Mouse (Mus musculus) forelimb bud, embryonic 11.5 days (tissue): ENCODE results near the gene Fgf15.

ENCODE experiments used
- DNase-seq: peaks from one replicate; pipeline ENCODE4 v3.0.0-alpha.2; 2012; ENCODE audit warnings: low read depth, low spot score

The Fgf15 gene

DNA sequence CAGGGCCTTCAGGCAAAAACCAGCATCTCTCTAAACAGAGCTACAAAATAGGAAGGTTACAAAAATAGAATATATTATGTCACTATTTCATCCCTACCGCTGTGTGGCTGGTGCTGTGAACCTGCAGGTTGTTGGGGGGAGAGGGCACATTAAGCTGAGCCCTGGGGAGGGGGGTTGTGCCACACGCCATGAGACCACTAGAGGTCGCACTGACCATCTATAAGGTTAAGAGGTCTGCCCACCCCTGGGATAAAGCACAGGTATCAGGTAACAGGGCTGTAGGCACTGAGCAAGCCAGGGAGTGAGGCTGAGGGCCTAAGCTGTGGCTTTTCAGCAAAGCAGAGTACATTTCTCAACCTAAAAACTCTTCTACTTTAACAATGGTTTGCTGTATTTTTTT is 35.4 kb downstream of the Fgf15 start:
- peak; percentile 78 for DNase-seq

DNA sequence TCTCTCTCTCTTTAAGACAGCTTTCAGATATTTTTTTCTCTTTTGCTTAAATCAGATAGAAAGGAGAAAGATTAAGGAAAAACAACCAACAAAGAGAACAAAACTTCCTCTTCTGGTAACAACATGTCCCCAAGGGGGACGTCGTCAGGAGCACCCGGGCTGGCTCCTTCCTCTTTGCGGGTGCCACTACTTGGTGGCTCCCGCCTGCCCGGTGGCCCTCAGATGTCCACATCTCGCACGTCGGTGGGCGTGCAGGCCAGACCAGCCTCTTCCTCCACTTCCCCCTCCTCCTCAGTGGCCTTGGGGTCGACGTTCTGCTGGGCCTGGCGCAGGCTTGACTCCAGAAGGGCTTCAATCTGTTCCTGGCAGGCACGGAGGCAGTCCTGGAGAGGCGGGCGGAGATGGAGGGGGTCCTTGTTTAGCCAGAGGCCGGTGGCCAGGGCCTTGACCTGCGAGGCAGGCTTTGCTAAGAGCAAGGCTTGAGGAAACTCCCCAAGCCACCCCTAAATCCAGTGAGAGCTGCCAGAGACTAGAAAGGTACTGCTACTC is 36.1 kb downstream of the Fgf15 start:
- DNase-seq, result no peak

GRCm38 (mm10) chr7:144933336-144933735 is 37.0 kb downstream of the Fgf15 start:
- no peak for DNase-seq

- no peak for DNase-seq
These were observed 37.5 kb downstream of the Fgf15 start for GRCm38 (mm10) chr7:144933796-144934195.

DNA sequence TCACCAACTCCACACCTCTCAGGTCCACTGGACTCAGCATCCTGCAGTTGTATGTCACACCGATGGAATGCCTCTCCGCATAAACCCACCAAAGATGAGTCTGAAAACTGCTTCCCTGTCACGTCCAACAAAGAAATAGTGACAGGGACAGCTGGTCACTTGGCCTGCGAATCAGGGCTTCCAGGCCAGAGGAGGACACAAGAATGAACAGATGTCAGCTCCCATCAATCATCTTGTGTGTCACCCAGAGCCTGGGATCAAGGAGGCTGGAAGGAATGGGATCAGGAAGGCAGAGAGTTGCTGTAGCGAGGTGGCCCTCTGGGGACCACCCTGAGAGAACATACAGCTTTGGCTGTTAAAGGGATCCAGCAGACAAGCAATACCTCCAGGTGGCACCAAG is 38.6 kb downstream of the Fgf15 start:
- no peak for DNase-seq

- no peak for DNase-seq
These were observed 39.2 kb downstream of the Fgf15 start for GRCm38 (mm10) chr7:144935563-144935962.

DNA sequence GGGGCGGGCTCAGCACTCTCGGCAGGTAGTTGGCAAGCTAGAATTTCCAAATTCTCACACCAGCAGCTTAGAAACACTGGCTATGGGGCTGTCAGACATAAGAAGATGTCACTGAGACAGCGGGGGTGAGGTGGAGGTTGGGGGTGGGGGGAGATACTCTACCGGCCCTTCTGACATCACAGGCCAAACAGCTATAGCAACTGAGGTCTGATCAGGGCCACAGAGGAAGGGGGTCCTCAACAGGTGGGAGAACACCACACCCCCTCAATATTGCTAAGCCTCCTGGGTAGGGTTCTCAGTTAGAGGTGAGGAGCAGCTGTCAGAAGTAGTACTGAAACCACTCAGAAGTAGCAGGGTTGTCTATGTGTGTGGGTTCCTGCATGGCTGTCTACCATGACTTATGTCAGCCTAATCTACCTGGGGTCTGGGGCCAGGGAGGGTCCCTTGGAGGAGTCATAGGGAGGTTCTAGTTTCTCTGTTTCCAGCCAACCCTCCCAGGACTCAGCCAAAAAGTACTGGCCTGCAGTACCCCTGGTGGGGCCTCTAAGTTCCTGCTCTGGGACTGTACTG is 40.1 kb downstream of the Fgf15 start:
- DNase-seq, result no peak

GRCm38 (mm10) chr7:144937490-144937889 is 41.2 kb downstream of the Fgf15 start:
- peak; percentile 91 for DNase-seq

- DNase-seq, result no peak
These were observed 41.7 kb downstream of the Fgf15 start for GRCm38 (mm10) chr7:144937899-144938517.

DNA sequence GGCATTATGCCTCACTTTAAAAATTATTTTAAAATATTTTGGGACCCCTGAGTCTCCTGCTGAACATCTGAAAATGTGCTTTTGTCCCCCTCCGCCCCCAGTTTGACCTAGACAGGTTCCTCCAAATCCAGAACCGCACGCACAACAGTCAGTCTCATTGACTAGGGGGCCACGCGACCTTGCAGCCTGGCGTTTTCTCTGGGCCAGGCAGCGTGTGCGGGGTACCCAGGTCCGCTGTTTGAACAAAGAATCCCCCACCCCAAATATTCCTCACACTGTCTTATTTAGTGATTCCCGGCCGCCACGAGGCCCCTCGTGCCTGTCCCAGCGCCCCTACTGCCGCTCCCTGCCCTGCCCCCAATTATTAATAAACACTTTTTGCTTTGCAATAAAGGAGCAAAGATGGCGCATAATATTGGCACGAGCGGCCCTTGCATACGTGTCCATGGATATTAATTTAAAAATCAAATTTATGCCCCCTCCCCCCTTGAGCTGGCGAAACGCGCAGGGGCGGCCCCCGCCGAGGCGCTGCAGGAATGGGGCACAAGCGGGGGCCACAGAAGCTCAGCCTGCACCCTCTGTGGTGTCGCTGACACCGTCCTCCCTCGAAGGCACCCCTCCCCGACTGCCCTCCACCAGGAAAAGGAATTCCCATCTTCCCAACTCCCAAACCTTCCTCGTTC is 42.5 kb downstream of the Fgf15 start:
- no peak for DNase-seq

GRCm38 (mm10) chr7:144939344-144940002 is 43.1 kb downstream of the Fgf15 start, which contains the start of gene Ccnd1:
Gene Ccnd1 (minus strand): TSS chr7:144939925.
- DNase-seq, result peak; percentile 92

GRCm38 (mm10) chr7:144940003-144940571 is 43.8 kb downstream of the Fgf15 start:
- peak; percentile 45 for DNase-seq

GRCm38 (mm10) chr7:144940585-144940984 is 44.3 kb downstream of the Fgf15 start:
- no peak for DNase-seq

GRCm38 (mm10) chr7:144941242-144941831 is 45.0 kb downstream of the Fgf15 start:
- DNase-seq, result peak; percentile 97

DNA sequence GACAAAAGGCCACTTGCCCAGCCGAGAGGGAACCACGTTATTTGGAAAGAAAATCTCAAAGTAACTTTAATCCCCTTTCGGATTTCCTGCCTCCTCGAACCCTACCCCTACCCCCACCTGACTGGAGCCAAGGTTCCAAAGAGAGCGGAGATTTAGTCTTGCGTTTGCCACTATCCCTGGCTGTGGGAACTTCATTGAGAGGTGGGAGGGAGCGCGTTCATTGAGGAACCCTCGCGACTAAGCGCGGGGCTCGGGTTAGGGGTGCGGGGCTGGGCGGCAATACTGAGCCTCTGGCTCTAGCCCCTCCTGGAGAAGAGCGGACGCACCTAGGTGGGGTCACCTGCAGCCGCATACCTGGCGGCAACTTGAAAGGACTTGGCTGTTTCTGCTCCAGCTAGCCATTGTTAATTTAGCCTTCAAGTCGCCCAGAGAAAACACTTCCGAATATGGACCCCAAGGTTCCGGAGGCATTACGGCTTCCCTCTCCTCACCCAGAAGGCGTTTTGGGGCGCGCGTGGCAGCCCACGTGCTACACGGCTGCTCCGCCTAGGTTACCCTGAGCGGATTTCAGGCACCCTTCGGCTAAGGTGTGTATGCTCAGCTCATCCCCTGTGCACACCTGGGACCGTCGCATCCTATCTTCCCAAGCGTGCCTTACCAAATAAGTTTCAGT is 45.9 kb downstream of the Fgf15 start:
- peak; percentile 62 for DNase-seq

DNA sequence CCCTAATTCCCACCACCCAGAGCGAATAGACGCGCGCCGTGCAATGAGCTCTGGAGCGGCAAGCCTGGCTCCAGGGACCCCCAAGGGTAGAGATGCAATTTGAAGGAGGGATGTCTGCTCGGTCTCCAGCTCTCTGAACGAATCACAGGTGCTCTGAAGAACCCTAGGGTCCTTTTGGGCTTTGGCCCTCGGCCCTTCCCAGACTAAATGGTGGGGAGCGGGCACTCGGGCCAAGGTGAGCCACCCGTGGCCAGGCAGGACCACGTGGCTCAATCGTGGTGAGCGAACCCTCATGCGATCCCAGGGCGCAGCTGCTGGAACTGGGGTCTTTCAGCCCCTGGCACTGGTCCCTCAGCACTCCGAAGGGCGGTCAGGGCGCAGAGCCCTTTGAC is 46.4 kb downstream of the Fgf15 start:
- peak; percentile 51 for DNase-seq

DNA sequence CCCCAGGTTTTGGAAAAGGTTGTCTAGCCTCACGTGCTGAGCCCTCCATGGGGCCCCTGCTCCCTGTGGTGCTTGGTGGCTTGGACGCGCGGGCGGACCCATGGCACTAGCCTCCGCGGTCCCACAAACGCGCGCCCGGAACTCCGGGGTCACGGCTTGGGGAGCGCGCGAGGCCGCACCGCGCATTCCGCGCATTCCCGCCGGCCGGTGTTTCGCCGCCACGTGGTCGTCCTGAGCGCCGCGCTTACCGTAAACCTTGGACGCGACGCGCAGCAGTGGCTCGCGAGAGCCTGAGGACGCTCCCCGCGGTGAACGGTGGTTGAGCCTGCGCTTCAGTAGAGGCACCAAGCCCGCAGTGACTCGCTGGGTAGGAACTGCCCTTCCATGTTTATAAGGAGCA is 46.9 kb downstream of the Fgf15 start:
- DNase-seq, result peak; percentile 88
